Mouse (Mus musculus) erythroblast, embryonic 14.5 days (primary cell): ENCODE data around the gene Gpr37l1.

Experiments used
- GATA1 ChIP-seq: IDR thresholded peaks from 2 replicates; pipeline ENCODE4 v1.6.1; 2012; ENCODE audit warnings: low read length, inconsistent platforms, mixed read lengths
- TAL1 ChIP-seq: IDR thresholded peaks from 3 replicates; pipeline ENCODE4 v1.6.1; 2012; ENCODE audit warnings: low read length, inconsistent platforms, mixed read lengths

DNA sequence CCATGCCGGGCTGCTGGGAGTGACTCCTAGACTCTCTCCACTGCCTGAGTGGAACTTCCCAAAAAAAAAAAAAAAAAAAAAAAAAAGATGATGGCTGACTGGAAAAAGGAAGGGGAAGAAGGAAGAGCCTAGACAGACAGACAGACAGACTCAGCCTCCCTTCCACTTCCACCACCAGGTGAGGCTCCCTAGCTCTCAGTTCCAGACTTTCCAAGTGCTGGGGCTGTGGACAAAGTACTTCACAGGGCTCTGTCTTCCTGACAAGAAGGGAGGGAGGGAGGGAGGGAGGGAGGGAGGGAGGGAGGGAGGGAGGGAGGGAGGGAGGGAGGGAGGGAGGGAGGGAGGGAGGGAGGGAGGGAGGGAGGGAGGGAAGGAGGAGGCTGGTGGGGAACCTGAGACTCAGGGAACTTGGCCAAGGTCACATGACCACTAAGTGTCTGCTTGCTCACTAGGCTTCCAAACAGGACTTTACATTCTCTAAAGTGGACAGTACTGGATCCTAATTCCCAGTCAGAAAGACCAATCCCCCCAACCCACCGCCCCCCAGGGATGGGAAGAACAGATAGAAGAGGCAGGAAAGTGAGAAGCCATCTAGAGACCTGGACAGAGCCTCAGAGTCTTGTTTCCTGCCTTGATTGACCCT lies 37.0 kb downstream of the Gpr37l1 start:
- TF ChIP-seq GATA1 (no peak), TAL1 (no peak)
